Mouse (Mus musculus) neutrophil, adult 83 days (primary cell): ENCODE measurements around the gene Abo. TPM values are rescaled to one million over a fixed set of nuclear protein-coding genes. Genes with fewer than 3 reads are reported as not detected.

Source experiments
- total RNA-seq, 2 experiments: library from RNA; stranded (reverse); gene quantifications; one replicate each; pipeline ENCODE4 v1.2.4; 2023

The Abo gene
- not detected for total RNA-seq

DNA sequence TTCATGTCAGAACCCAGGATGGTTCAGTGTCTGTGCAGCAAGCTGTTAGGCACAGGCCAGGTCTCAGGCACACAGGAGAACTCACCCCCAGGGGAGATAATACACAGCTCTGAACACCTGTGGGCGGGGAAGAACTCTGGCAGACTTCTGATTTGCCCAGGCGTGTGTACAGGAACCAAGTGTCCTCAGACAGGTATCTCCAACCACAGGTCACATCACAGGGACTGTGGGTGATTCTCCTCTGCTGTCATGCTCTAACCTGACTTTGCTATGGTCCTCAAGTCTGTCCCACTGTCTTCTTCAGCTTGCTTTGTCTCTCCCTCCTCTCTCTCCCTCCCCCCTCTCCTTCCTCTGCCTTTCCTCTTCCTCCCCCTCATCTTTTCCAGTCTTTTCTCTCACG, at the start of gene Abo:
TSS of gene Abo (minus strand) at position 101 of the 400 bp plus-strand sequence.

GRCm38 (mm10) chr2:26910124-26910993, 45.6 kb upstream of the Abo start, which contains the start of the genes Med22 and Rpl7a:
Gene Med22, minus strand, starts transcription at chr2:26910677.
Gene Rpl7a, plus strand, starts transcription at chr2:26910764.

GRCm38 (mm10) chr2:26902467-26903220, 37.9 kb upstream of the Abo start, which contains the start of gene Surf6:
Gene Surf6, minus strand, starts transcription at chr2:26902879.

Other genes starting within 250 kb of the Abo start
- 1 to 10 TPM; 3.0 to 3.2 TPM for gene Fam69b, start 236.5 kb downstream of the Abo start, total RNA-seq
- gene Lcn4, start 193.7 kb downstream of the Abo start, total RNA-seq, result not detected
- 10 to 100 TPM; 18.2 to 19.2 TPM for gene Surf6, start 37.9 kb upstream of the Abo start, total RNA-seq
- gene Med22, start 45.7 kb upstream of the Abo start, total RNA-seq, result 10 to 100 TPM; 26.6 to 28.0 TPM
- 100 to 1,000 TPM; 401 to 433 TPM for gene Rpl7a, start 45.8 kb upstream of the Abo start, total RNA-seq
- 10 to 100 TPM; 13.1 to 15.8 TPM for gene Surf2, start 51.4 kb upstream of the Abo start, total RNA-seq
- gene Surf1, start 51.6 kb upstream of the Abo start, total RNA-seq, result 10 to 100 TPM; 37.0 to 42.5 TPM
- 100 to 1,000 TPM in 1 of 2 experiments, 10 to 100 TPM in 1; 96.2 to 102 TPM for gene Surf4, start 68.9 kb upstream of the Abo start, total RNA-seq
- gene Stkld1, start 69.1 kb upstream of the Abo start, total RNA-seq, result under 1 TPM; 0.18 to 0.26 TPM
- 10 to 100 TPM; 22.6 to 23.2 TPM for gene Rexo4, start 99.4 kb upstream of the Abo start, total RNA-seq
- 1 to 10 TPM in 1 of 2 experiments, not detected in 1; 1.2 TPM for gene Adamts13, start 108.4 kb upstream of the Abo start, total RNA-seq
- 10 to 100 TPM; 10.7 to 12.2 TPM for gene Cacfd1, start 144.9 kb upstream of the Abo start, total RNA-seq
- 10 to 100 TPM; 79.5 to 88.4 TPM for gene Slc2a6, start 163.0 kb upstream of the Abo start, total RNA-seq
- not detected for gene Mymk, start 207.2 kb upstream of the Abo start, total RNA-seq
- 1 to 10 TPM in 1 of 2 experiments, not detected in 1; 1.3 TPM for gene Adamtsl2, start 214.4 kb upstream of the Abo start, total RNA-seq